Mouse (Mus musculus) layer of hippocampus, postnatal 10 days (tissue): ENCODE measurements around the gene Taf5l. TPM values are rescaled to one million over a fixed set of nuclear protein-coding genes. Genes with fewer than 3 reads are reported as not detected.
"Not testable (repeated sequence)": the region's sequence is repeated elsewhere in the genome, so short reads cannot be mapped to it uniquely, and the experiment has no call there.

Source experiments
- DNase-seq, 2 experiments: peaks; one replicate each; pipeline ENCODE4 v3.0.0; 2021; ENCODE audit warnings: low spot score in 2 of 2
- long read RNA-seq: library from polyadenylated mRNA; stranded (forward); transcript quantifications from one replicate; pipeline ENCODE4 v2.0.0, GENCODE M21; 2023
- total RNA-seq, 2 experiments: library from RNA; stranded (reverse); gene quantifications; 2 replicates each; pipeline ENCODE4 v1.2.3; 2021

The Taf5l gene
- total RNA-seq, result 10 to 100 TPM; 23.3 to 23.4 TPM
- long read RNA-seq, transcript Taf5l-202 (5 exons, 2,973 nt), result major isoform, 14 of 20 reads
- long read RNA-seq, partial matches to known transcripts, result 0 of 20 reads
- long read RNA-seq, other reads (novel, unspliced or antisense), result 3 of 20 reads

- DNase-seq, result peak; percentile 90 to 95
These were observed at the start of gene Taf5l, which contains the start of gene Urb2 for GRCm38 (mm10) chr8:124021237-124022227. TSS of gene Taf5l (minus strand) at chr8:124021397. TSS of gene Urb2 (plus strand) at chr8:124021508.

DNA sequence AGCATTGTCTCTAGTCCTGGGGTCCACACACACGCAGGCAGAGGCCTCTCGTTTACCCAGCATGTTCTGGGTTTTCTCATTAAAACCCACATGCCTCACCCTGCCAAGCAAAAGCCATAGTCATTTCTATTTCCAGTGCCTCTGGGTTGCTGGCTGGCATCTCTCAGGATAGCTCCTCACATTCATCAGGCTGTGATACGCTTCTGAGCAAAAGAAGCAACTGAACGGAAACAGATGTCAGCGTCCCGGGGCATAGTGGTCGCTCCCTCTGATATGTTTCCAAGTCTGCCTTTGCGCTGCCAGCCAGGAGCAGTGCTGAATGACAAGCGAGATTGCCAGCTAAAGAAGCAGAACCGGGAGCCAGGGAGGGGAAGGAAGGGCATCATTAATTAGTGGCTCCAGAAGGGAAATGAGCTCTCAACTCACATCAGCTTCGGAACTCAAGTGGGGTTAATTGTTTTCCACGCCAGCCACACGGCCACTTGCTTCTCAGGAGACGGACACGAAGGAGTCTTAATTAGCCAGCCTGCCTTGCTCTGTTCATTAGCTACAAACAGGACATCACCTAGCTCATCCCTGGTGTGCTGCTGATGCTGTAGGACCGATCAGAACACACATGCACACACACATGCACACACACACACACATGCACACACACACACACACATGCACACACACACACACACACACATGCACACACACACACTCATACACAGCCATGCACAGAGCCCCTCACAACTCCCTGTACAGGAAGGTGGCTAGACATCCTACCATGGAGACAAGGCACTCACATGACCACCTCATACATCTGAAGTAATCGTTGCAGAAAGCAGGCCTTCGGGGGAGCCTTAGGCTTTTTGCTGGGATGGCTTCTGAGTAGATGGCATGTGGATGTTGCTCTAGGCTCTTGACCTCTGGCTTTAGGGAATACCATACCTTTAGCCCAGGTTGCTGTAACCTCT lies 49.4 kb upstream of the Taf5l start:
- DNase-seq, result peak; percentile 47 to 59

DNA sequence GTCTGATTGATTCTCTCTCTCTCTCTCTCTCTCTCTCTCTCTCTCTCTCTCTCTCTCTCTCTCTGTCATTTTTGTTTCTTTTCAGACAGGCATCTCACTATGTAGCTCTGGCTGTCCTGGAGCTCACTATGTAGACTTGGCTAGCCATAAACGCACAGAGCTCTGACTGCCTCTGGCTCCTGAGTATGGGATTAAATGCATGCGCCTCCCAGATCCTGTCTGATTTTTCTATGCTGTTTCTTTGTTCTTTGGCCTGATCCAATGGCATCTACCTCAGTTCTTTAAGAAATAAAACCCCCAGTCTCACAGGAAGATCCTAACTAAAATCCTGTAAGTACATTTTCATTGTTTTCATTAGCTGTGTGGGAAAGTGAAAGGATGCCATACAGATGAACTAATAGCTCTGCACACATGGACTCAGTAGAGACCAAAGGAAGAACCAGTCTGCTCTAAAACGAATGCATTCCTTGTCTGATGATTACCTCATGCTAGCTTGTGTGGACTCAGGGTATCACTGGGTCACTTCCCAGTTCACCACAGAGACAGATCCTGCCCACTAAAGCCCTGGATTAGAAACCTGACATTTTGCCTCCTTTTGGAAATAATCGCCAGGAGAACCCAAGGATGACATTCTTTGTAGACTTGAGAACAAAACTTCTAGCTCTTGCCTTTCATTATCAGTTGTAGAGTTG lies 46.0 kb upstream of the Taf5l start:
- DNase-seq, result no peak

DNA sequence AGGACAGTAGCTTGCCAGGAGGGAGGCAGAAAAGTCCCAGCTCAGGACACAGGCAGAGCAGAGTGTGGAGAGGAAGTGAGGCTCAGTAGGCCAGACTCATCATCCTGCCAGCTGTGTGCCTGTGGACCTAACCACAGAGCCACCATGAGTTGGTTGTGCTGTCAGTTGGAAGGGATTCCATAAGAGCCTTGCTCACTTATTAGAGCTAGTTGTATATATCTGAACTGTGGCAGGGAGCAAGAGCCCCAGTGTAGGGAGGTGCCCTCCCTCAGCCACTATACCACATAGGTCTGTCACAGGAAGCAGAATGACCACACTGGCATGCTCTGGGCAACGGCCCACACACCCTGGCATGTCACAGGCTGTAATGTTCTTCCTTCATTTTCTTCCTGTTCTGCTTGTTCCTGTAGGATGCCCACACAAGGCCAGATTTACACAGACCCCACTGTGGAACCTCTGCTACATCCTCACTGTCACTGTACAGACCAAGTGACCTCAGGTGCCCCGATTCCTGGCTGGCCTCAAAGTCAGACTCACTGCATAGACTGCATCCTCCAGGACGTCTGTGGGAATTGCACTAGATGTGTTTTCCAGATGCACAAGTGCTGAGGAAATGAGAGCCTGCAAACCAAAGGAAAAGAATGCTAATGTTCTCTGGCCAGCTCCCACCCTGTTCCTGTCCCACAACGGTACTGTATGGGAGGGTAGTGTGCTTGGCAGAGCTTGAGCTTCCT lies 45.3 kb upstream of the Taf5l start:
- DNase-seq, result no peak

GRCm38 (mm10) chr8:124056832-124057655 lies 35.8 kb upstream of the Taf5l start:
- no peak for DNase-seq

GRCm38 (mm10) chr8:124052568-124052967 lies 31.4 kb upstream of the Taf5l start:
- no peak for DNase-seq

- peak; percentile 80 to 83 for DNase-seq
These were observed 30.9 kb upstream of the Taf5l start for GRCm38 (mm10) chr8:124052110-124052509.

- no peak for DNase-seq
These were observed 24.7 kb upstream of the Taf5l start for GRCm38 (mm10) chr8:124045856-124046255.

DNA sequence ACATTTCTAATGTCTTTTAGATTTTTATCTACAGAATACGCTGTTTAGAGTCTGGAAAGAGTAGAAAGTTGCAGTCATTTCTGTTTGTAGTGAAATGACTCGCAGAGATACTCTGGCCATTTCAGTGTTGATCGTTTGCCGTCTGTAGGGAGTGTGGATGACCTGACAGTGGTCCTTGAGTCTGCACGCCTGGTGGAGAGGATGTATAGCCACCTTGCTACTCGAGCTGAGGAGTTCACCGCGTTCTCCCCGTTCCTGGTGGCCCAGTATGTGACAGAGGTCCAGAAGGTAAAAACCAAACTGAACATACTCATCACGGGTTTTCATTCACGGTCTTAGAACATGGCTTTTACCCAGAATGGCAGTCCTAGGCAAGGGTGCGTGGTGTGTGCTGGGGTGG lies 23.7 kb upstream of the Taf5l start:
- no peak for DNase-seq

DNA sequence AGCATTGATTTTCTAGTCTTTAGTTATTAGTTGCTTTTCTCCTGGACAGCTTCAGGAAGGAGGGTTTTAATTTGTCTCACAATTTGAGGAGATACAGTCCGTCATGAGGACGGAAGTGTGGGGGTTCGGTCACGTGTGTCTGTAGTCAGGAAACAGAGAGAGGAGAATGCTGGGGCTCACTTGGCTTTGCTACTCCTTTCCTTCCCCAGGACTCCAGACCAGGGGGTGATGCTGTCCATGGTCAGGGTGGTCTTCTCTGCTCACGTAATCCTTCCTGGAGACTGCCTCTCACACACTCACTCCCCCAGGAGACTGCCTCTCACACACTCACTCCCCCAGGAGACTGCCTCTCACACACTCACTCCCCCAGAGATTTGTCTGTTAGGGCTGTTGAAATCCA lies 23.2 kb upstream of the Taf5l start:
- DNase-seq, result no peak

DNA sequence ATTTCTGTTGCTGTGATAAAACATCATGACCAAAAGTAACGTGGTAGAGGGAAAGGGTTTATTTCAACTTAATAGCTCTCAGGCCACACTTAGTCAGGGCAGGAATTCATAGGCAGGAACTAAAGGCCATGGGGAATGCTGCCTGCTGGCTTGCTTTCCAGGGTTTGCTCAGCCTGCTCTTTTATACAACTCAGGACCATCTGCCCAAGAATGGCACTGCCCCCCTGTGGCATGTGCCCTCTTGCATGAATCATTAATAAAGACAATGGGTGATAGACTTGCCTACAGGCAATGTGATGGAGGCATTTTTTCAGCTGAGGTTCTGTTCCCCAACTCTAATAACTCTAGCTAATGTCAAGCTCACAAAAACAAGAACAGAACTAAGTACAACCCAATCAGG lies 21.0 kb upstream of the Taf5l start:
- no peak for DNase-seq

DNA sequence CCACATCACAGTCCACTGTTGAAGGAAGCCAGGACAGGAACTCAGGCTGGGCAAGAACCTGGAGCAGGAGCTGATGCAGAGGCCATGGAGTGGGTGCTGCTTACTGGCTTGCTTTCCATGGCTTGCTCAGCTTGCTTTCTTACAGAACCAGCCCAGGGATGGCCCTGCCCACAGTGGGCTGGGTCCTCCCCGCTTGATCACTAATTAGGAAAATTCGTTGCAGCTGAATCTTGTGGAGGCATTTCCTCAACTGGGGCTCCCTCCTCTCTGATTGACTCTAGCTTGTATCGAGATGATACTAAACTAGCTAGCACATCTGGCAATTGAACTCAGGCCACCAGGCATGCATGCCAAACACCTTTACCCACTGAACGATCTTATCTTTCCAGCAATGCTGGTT lies 18.2 kb upstream of the Taf5l start:
- DNase-seq, result no peak

DNA sequence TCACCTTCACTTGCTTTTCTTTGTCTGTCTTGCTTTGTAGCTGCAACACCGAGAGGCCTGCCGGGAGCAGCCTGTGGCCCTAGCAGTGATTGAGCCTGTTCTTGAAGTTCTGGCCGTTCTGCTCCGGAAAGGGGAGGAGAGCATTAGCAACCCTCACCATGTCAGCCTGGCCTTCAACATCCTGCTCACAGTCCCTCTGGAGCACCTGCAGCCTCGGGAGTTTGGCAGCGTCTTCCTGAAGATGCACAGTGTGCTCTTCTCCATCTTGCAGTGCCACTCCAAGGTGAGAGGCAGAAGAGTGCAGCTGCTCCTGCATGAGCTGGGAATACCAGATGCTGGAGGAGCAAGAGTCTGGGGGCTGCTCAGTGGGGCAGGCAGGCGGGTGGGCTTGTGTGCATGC lies 16.9 kb upstream of the Taf5l start:
- no peak for DNase-seq

GRCm38 (mm10) chr8:124033400-124033799 lies 12.2 kb upstream of the Taf5l start:
- no peak for DNase-seq

DNA sequence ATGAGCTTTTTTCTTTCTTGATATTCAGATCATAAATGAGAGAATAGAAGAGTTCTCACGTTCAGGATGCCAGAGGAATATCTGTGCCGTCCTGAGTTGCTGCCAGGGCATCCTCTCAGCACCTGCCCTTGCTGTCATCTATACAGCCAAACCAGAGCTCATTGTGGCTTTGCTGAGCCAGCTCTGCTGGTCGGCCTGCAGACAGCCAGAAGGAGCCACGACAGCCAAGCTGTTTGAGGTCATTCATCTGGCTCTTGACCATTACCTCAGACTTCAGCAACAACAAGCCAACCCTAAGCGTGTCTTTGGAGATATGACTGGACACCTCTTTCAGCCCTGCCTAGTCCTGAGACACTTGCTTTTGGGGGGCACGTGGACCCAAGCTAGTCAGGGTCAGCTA lies 6.6 kb upstream of the Taf5l start:
- no peak for DNase-seq

GRCm38 (mm10) chr8:124026265-124026664 lies 5.1 kb upstream of the Taf5l start:
- not testable (repeated sequence) for DNase-seq

GRCm38 (mm10) chr8:124020439-124021236 lies 559 bp downstream of the Taf5l start:
- DNase-seq, result peak in 1 of 2 experiments; percentile 45

- no peak for DNase-seq
These were observed 1.4 kb downstream of the Taf5l start for GRCm38 (mm10) chr8:124019782-124020181.
